Mouse (Mus musculus): Measurements from ENCODE around the gene Myo5c.

The Myo5c gene

DNA sequence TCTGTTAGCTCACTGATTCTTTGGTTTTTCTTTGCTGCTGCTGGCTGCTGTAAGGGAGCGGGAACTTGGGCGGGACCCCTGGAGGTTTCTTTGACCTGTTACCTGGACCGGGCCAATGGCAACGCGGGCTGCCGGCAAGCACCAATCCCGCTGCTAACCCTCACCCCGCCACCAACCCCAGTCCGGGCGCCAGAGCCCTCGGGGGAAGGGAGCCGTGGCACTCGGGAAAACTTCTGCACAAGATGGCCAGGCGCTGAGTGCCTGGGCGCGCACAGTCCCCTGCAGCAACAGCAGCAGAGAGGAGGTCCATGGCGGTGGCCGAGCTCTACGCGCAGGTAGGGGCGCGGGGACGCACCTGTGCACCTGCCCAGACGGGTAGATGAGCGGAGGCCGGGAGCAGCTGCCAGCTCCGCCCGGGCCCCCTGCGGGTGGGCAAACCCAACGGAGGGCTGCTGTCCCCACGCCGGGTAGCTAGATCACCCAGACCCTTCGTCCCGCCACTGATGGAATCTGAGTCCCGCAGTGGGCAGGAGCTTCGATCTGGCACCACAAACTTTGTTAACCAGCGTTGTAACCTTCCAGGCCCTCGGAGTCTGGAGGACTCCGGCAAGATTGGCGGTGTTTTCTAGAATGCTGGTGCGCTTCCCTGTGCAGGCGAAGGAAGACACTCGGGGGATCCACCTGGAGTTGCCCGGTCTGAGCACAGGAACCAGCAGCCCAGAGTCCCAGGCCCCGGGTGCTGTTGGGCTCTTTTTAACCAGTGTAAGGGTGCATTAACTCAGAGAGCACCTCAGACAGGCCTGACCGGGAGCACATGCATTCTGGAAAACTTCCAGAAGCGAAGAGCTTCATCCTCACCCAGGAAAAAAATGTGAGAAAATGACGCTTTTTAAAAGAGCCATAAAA is at the start of gene Myo5c:
Myo5c (plus strand) TSS at position 180 of the 906 bp plus-strand sequence.
- peak in 1 of 2 experiments; percentile 40 for DNase-seq

DNA sequence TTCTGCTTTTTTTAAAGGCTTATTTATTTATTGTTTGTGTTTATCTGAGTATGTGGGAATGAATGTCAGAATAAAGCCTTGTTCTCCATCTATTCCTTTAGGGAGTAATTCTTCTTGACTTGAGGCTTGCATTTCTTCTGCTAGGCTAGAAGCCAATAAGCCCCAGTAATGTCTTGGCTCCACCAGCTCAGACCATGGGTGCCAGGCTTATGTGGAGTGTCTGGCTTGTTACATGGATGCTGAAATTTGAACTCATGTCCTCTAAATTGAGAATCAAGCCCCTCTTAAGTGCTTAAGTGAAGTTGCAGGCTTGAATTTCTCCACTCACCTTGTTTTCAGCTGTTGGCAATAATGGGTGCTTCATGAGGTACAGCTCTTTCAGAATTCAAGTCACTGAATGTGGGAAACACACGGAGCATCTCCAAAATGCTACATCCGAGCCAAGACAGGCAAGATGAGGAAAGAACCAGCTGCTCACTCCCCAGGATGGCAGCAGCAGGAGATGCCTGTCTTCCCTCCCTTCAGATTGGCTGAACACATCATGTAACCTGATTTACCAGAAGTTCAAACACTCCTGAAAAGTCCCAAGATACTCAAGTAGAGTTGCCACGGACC is 44.1 kb upstream of the Myo5c start:
- DNase-seq: peak; percentile 67 to 75

DNA sequence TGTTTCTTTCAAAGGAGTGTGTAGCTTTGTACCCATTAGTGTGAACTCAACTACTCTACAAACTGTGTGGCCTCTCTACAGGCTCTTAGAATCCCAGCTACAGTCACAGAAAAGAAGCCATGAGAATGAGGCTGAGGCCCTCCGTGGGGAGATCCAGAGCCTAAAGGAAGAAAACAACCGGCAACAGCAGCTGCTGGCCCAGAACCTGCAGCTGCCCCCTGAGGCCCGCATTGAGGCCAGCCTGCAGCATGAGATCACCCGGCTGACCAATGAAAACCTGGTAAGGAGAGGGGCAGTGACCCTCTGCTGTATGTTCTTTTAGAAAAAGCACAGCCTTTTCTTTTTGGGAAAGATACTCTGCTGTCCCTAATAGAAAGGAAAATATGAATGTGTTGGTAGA is 38.0 kb upstream of the Myo5c start:
- DNase-seq: no peak

DNA sequence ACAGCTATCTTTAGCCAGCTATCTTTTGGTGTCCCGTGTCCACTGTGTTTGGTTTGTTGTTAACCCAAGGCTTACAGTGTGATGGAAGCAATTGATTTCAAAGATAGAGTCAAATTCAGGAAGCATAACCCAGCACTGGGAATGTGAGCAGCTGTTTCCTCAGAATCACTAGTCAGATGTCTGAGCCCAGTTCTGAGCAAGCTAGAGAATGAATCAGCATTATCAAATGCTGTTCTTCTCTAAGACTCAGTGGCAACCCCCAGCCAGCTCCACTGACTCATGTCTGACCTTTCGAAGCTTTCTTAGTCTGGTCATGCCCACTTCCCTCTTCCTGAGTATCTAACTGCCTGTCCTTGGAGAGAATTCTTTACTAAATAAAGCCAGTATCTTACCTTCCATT is 35.5 kb upstream of the Myo5c start:
- DNase-seq: no peak

DNA sequence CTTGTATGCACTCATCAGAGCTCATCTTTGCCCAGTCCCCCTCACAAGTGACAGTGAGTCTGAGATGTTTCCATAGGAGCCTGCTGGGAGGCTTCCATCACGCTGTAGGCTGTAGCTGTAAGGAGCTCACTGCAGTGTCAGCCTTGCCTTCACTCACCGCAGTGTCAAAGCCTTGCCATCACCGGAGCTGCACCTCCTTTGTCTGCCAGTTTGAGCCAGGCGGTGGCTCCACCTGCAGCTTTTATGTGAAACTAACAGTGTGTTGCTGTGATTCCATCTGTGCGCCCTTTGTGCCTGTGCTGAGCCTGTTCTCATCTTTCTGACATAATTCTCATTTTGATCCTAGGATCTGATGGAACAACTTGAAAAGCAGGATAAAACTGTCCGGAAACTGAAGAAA is 34.5 kb upstream of the Myo5c start:
- DNase-seq: peak; percentile 84 to 87

DNA sequence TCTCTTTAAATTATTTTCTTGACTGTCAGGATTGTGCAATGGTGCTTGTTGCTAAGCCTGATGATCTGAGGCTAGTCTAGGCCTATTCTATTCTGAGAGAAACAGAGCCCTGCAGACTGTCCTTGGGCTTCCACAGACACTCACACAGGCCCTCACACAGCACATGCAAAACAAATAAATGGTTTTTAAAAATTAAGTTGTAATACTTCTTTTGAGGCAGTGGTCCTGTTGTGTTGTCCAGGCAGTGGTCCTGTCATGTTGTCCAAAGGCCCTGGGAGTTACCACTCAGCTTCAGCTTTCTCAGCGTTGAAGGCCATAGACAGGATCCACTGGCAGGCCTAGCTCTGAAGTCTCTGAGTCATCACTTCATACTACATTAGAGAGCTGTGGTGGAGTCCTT is 30.3 kb upstream of the Myo5c start:
- no peak for DNase-seq

DNA sequence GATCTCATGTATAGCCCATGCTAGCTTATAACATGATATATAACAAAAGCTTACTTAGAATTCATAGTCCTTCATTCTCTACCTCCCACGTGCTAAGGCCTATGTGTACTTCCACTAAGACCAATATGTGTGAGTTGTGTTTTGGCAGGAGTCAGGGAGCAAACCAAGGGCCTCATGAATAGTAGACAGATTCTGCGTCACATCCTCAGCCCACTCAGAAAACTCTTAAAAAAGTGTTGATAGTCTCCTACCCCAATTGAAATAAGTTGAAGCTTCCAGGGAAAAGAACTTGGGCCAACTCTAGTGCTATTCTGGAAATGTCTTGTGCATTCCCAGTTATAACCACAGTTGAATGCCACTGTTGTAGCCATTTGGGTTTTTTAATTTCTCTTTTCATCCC is 29.8 kb upstream of the Myo5c start:
- no peak for DNase-seq

DNA sequence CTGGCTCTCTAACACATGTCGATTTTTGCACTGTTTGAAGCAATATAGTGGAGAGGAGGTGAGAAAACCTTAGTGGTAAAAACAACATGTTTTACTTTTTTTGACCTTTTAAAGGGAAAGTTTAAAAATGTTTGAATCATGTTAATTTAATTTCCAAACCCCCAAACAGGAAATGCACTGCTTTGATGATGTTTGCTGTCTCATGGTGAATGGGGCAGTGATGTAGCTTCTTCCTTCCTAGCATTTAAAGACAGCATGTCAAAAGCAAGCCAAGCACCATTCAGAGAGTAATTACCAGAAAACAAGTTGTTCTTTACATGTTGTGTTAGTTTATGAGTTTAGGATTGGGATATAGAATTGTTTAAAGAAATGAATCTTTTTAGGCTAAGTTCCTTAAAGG is 22.6 kb upstream of the Myo5c start:
- no peak for DNase-seq

DNA sequence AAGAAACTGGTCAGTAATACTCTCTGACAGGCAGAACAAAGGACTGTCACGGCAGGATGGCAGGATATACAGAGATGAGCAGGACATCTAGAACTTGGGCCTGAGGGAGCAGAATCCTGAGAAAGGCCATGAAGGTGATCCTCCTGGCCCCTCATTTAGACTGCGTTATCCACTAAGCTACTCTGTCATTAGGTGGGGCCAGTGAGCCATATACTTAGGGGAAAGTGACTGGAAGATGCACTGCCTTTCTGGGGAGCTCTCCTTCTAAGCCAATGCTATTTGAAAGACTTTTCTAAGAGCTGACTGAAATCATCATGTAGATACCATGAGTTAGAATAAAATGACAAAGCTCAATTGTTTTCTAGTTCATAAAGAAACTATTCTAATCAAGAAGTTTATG is 21.6 kb upstream of the Myo5c start:
- DNase-seq: no peak

DNA sequence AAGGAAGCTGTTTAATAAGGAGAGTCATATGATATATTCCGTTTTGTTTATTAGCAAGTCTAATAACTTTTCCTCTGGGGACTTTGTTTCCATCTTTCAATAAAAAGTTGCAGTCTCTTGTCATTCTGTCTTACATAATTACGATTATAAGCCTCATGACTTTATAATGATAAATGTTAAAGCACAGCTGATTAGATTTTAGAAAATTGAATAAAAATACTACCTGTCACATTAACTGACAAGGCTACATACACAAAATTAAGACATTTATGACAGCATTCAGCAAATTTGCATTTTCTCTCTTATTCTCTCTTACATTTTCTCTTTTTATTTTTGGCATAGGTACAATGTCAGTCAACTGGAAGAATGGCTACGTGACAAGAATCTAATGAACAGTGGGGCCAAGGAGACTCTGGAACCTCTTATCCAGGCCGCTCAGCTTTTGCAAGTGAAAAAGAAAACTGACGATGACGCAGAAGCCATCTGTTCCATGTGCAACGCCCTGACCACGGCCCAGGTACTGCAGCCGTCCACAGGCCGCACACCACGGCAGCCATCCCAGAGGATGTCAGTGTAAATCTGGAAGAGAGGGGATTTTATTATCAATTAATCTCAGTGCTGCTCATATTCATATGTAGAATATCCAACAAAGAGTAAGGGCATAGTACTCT is 16.9 kb upstream of the Myo5c start:
- peak; percentile 65 to 72 for DNase-seq

DNA sequence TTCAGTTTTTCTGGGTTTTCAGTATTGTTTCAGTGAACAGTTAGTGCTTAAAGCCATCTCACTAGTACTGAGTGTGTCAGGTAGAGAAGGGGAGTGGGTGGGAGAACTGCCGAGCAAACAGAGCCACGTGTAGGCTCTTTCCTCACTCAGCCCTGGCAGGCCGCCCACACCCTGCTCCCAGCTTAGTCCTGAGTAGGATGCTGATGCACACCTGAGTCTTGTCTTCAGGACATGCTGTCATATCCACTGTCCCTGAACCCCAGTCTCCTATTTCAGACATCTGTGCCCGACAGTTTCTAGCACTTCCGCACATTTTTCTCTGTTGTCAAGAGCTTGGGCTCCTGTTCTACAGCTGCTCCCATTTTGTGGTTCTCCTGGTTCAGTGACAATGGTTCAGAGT is 11.9 kb upstream of the Myo5c start:
- peak; percentile 14 to 37 for DNase-seq

DNA sequence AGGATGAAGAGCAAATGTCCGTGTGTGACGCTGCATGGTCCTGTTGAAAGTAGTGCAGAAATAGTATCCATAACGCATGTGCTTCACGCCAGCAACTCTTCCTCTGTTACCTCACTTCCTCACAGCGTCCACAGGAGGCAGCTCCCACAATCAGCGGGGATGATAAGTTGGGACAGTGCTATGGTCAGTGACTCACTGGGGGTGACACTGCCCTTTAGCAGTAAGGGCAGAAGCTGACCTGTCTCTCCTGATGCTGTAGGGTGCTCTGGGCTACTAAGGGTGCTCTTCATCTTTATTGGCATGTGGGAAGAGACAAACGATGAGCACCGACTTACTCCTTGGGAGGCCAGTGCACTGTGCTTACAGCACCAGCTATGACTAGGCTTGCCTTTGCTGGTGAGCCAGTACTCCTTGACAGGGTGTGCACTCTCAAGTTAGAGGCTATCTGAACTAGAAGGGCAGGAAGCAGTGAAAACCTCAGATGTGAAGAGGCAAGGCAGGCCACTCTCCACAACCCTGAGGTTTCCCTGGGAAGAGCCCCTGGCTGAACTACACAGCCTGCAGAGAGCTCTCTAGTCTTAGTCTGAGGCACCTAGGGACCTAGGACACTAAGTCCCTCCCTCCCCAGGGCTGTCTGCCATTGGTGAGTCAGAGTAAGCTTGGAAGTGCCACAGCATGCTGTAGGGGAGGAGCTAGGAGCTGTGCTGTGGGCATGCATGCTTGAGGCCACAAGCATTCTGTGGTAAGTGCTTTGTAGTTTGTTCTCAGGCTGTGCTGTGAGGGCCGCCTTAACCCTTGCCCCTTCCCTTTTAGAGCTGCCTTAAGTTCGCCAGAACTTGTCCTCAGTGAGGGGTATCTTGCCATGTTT is 10.2 kb upstream of the Myo5c start:
- DNase-seq: peak in 1 of 2 experiments; percentile 4

DNA sequence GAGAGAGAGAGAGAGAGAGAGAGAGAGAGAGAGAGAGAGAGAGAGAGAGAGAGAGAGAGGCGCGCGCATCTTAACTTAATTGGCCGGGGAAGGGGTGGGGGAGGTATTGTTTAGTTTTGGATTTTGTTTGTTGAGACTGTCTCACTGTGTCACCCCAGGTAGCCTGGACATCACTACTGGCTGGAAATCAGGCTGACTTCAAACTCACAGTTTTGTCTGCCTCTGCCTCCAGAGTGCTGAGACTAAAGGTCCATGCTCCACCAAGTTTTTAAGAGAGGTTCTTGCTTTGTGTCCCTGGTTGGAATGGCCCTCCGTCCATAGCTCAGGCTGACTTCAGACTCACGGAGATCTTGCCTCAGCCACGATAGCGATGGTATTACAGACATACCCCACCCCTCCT is 1.0 kb downstream of the Myo5c start:
- DNase-seq: no peak

DNA sequence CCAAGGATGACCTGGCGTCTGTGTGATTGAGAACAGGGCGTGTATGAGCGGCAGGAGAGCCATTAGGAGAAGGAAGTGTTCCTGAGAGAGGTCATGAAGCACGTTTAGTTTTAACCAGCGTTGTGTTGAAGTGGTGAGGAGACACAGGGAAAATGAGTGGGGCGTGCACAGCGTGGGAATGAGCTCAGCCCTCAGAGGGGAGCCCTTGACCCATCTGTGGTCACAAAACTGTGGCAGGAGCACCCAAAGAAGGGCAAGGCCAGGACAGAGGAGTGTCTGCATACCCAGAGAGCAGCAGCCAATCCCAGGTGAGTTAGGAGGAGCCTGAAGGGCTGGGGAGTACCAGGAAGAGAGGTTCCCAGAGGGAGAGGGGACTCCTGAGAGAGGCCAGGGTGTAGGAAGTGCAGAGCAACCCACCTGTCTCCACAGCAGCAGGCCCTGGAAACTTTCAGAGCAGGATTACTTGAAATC is 2.5 kb downstream of the Myo5c start:
- no peak for DNase-seq

DNA sequence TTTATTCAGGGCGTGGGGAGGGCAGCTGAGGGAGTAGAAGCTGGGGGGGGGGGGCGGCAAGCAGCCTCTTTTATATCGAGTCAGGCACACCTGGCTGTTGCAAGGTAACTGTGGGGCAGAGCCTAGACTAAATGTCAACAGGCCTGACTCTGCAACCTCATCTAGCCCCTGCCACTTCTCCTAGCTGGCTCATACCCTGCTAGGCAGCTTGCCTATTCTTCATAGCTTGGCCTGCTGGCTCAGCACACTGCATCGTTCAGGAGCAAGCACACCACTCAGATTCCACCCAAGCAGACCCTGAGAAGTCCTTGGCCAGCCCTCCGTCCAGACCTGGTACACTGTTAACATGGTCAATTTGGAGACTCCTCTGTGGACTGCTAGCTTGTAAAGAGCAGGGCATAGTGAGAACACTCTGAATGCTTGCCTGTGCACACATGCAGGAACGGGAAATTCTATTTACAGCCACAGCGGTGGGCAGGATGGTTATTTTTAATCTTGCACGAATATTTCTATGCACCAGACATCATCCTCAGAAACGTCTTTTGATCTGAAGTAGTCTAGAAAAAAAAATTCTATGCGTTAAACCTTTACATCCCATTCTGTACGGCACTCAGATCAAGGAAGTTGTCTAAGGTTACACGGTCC is 3.3 kb downstream of the Myo5c start:
- DNase-seq: no peak

DNA sequence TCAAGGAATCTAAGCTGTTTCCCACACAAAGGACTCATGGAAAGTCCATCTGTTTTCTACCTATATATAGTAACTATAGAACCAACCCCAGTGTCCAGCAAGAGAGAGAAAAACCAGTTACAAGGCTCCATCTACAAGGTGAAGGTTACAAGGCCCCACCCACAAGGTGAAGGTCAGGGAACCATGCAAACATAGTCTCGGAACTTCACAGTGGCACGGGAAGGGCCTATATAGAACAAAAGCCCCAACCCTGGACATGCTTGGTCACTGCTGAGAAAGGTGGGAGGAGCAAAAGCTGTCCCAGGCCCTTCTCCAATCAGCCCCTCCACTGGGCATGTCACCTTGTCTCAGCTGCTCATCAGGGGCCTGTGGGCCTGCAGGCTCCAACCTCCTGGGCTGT is 3.9 kb downstream of the Myo5c start:
- DNase-seq: no peak

DNA sequence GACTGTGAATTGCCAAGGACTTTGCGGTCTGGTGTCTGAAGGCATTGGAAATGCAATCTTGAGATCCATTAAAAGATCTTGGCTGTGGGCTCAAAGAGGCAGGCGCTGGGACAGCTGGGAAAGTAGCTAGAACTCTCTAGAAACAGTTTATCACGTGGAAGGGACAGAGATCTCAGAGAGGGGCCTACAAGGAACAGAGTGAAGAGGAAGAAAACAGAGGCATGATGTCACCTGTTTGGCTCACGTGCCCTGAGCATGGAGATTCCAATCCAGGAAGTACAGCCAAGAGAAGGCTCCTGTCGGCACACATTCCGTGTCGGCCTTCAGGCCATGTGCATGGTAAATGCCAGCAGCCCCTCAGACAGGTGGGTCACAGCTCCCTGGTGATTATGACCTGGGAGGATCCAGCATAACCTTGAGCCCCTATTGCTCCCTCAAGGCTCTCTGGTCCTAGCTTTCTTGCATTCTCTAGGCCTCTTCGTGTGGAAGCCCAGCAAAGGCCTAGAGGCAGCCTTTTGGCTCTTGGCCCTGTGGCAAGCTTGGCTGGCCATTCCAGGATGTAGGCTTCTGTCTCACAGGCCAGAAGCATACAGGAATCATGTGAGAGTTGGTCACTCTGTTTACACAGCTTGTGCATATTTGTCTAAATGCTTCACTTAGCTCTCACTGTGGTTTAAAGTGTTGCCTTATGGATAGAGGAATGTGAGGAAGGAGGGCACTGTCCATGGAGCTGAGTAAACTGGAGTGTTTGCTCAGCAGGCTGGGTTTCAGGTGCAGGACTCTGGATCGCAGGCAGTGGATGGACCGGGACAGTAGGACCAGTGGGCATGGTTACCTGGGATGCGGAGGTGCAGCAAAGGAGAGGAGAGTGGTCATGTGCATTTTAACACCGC is 4.8 kb downstream of the Myo5c start:
- DNase-seq: peak in 1 of 2 experiments; percentile 58

DNA sequence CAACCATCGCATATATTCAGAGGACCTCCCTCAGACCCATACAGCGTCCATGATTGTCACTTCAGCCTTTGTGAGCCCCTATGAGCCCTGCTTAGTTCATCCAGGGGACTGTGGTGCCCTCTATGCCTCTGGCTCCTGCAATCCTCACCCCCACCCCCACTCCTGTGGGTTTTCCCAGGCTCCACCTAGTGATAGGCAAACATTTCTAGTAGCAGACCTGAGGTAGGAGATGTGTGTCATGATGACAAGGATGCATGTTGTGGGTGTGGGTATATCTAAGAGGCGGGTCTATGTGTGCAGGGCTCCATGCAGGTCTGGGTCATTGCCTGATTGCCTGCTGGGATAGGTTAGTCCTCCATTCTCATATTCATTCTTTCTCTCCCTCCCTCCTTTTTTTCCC is 6.4 kb downstream of the Myo5c start:
- DNase-seq: no peak

DNA sequence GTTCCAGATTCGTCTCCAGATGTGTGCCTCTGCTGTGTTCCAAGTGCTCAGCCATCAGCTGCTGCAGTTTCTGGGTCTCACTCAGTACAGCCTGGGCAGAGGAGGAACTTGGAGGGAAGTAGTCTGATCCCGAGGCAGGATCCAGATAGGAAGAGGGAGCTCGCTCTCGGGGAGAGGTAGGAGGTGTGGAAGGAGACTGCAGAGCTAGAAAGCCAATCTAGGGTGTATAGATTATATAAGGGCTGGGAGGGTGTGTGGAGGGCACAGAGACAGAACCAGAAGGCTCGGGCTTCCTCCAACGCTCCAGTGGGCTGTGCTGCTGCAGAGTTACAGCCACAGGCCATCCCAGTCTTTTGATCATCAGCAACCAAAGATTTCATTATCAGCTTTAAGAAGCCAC is 11.2 kb downstream of the Myo5c start:
- no peak for DNase-seq

DNA sequence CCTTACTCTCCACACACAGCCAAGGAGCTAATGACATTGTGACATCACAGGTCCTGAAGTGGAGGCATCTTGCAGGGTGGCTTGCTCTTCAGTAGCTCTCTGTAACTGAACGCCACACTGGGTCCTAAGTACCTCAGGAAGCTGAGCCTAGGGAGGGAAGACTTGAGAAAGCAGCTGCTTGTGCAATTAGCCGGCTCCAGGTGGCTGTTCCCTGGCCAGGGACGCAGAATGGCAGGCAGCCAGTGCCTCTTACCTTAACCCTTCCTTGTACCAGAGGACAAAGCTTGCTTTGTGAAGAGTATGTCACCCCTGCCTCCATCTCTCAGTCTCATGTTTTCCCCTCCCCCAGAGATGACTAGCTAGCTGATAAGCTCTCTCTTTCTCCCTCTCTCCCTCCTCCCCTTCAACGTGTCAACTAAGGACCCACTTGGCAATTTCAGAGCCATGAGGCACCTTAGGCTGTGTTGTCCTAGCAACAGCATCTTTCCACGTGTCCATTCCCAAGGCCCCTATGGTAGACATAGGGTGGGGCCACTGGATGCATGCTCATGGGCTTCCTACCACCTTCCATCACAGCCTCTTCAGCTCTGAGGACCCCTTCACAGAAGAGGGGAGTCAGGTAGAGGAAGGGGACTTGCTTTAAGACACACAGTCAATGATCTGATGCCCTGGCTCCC is 12.0 kb downstream of the Myo5c start:
- DNase-seq: peak; percentile 82 to 87

Data from cerebellum, postnatal 25 days (tissue).